Mouse (Mus musculus) forebrain, embryonic 13.5 days (tissue): ENCODE data around the gene Zfp664. TPM values are rescaled to one million over a fixed set of nuclear protein-coding genes. Genes with fewer than 3 reads are reported as not detected.

Source experiments
- ATAC-seq: fragments of 200-750 bp; cut with Nextera tagmentation; 2 replicates; pipeline ENCODE4 v1.8.0; 2017
- H3K27ac ChIP-seq: fragments of 300-500 bp; sonication (generic); 2 replicates; pipeline ENCODE4 v1.5.1; 2015; ENCODE audit warnings: inconsistent platforms, mild to moderate bottlenecking, moderate library complexity
- H3K27me3 ChIP-seq: fragments of 300-500 bp; sonication (generic); 2 replicates; pipeline ENCODE4 v1.6.1; 2015; ENCODE audit warnings: mild to moderate bottlenecking, inconsistent platforms
- H3K36me3 ChIP-seq: fragments of 300-500 bp; sonication (generic); 2 replicates; pipeline ENCODE4 v1.6.1; 2015; ENCODE audit warnings: mild to moderate bottlenecking, inconsistent platforms; ENCODE audit not compliant: poor library complexity, severe bottlenecking
- H3K4me1 ChIP-seq: fragments of 300-500 bp; sonication (generic); 2 replicates; pipeline ENCODE4 v1.6.1; 2015; ENCODE audit warnings: inconsistent platforms
- H3K4me2 ChIP-seq: fragments of 300-500 bp; sonication (generic); 2 replicates; pipeline ENCODE4 v1.6.1; 2015; ENCODE audit warnings: inconsistent platforms, mild to moderate bottlenecking, moderate library complexity
- H3K4me3 ChIP-seq: fragments of 300-500 bp; sonication (generic); 2 replicates; pipeline ENCODE4 v1.5.1; 2015; ENCODE audit warnings: mild to moderate bottlenecking, inconsistent platforms
- H3K9ac ChIP-seq: fragments of 300-500 bp; sonication (generic); 2 replicates; pipeline ENCODE4 v1.6.1; 2015; ENCODE audit warnings: mild to moderate bottlenecking, inconsistent platforms
- H3K9me3 ChIP-seq: fragments of 300-500 bp; sonication (generic); replicated peaks from 2 replicates; pipeline ENCODE4 v1.6.1; 2016; ENCODE audit warnings: inconsistent platforms
- WGBS: fragments of 180-500 bp; shearing (Covaris S2); methylation state at CpG from one replicate; pipeline ENCODE4 v1.1.7; 2015; 5-methylcytosine and 5-hydroxymethylcytosine counted together
- polyA plus RNA-seq: library from polyadenylated mRNA; unstranded; fragments of >200 nt; fragmentation: Nextera tagmentation; extraction: Ambion mirVana; gene quantifications from 2 replicates; pipeline ENCODE4 v1.2.1, GENCODE M21; 2015

Zfp664 gene
- 148 and 168 TPM in 2 replicates for polyA plus RNA-seq

GRCm38 (mm10) chr5:124862013-124862866 lies at the start of gene Zfp664, which contains the start of gene Ccdc92:
Gene Zfp664 (plus strand): TSS chr5:124862691.
Gene Ccdc92 (minus strand): TSS chr5:124862424.
- peak within 1 kb of the TSS; percentile 96 for H3K27ac ChIP-seq
- H3K27me3 ChIP-seq: no peaks in the 10 kb centered on the region
- no peaks in the 10 kb centered on the region for H3K9me3 ChIP-seq
- peak within 1 kb of the TSS; percentile 98 for H3K9ac ChIP-seq
- peak within 1 kb of the TSS; percentile 83 for H3K4me3 ChIP-seq
- peaks cover 53% of the 10 kb centered on the region for H3K4me1 ChIP-seq
- WGBS: under 1% methylated on average over 87 of the region's 103 CpGs
- peaks cover 12% of the 10 kb centered on the region; the same call in 1 of the 2 replicates for H3K36me3 ChIP-seq
- ATAC-seq: peak; percentile 90
- H3K4me2 ChIP-seq: peak within 1 kb of the TSS; percentile 98

- 64% methylated on average over 5 of the region's 5 CpGs for WGBS
- no peak overlapping the region for H3K4me2 ChIP-seq
- H3K9ac ChIP-seq: no peak overlapping the region
- peaks cover 6% of the 10 kb centered on the region; the same call in 1 of the 2 replicates for H3K9me3 ChIP-seq
- no peak for ATAC-seq
- no peaks in the 10 kb centered on the region for H3K4me1 ChIP-seq
- no peaks in the 10 kb centered on the region for H3K27me3 ChIP-seq
- no peak overlapping the region for H3K4me3 ChIP-seq
- no peak overlapping the region for H3K27ac ChIP-seq
- H3K36me3 ChIP-seq: no peaks in the 10 kb centered on the region
Measured at GRCm38 (mm10) chr5:124814797-124815196, 47.7 kb upstream of the Zfp664 start.

GRCm38 (mm10) chr5:124817050-124817449 lies 45.4 kb upstream of the Zfp664 start:
- H3K9ac ChIP-seq: no peak overlapping the region
- no peak overlapping the region for H3K4me3 ChIP-seq
- ATAC-seq: no peak
- peaks cover 6% of the 10 kb centered on the region; the same call in 1 of the 2 replicates for H3K9me3 ChIP-seq
- no peaks in the 10 kb centered on the region for H3K36me3 ChIP-seq
- no peaks in the 10 kb centered on the region for H3K4me1 ChIP-seq
- no peak overlapping the region for H3K27ac ChIP-seq
- H3K4me2 ChIP-seq: no peak overlapping the region
- no peaks in the 10 kb centered on the region for H3K27me3 ChIP-seq
- 83% methylated on average over 15 of the region's 15 CpGs for WGBS

GRCm38 (mm10) chr5:124822128-124822894 lies 40.2 kb upstream of the Zfp664 start:
- H3K9ac ChIP-seq: no peak overlapping the region
- WGBS: 83% methylated on average over 18 of the region's 18 CpGs
- H3K27ac ChIP-seq: no peak overlapping the region
- no peaks in the 10 kb centered on the region for H3K4me1 ChIP-seq
- ATAC-seq: no peak
- H3K36me3 ChIP-seq: no peaks in the 10 kb centered on the region
- H3K4me2 ChIP-seq: no peak overlapping the region
- no peak overlapping the region for H3K4me3 ChIP-seq
- peaks cover 6% of the 10 kb centered on the region; the same call in 1 of the 2 replicates for H3K9me3 ChIP-seq
- no peaks in the 10 kb centered on the region for H3K27me3 ChIP-seq

- Histone ChIP-seq H3K27me3 (no peaks in the 10 kb centered on the region), H3K4me2 (no peak overlapping the region), H3K9me3 (no peaks in the 10 kb centered on the region), H3K36me3 (peaks cover 27% of the 10 kb centered on the region), H3K27ac (no peak overlapping the region), H3K9ac (no peak overlapping the region), H3K4me1 (no peaks in the 10 kb centered on the region), H3K4me3 (no peak overlapping the region)
- WGBS: 94% methylated on average over 12 of the region's 12 CpGs
- no peak for ATAC-seq
Measured at GRCm38 (mm10) chr5:124830331-124830730, 32.2 kb upstream of the Zfp664 start.

DNA sequence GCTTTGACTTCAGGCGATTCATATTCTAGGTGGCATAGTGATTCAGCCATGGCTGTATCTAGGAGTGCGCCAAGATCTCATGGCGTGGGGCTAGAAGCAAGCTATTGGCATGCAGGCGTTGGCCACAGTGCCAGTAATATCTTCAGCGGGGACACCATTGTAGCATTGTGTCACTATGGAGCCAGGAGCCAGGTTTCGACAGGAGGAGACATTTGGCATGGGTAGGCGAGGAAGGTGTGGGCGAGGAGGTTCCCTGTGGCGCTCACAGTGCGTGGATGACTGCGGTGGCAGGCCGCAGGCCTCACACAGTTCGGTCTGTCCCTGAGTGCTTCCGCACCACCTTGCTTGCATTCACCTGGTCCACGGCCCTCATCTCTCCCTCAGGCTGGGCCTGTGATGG lies 27.3 kb upstream of the Zfp664 start:
- H3K4me1 ChIP-seq: no peaks in the 10 kb centered on the region
- no peak for ATAC-seq
- H3K9me3 ChIP-seq: no peaks in the 10 kb centered on the region
- no peak overlapping the region for H3K4me3 ChIP-seq
- H3K27ac ChIP-seq: no peak overlapping the region
- peaks cover 68% of the 10 kb centered on the region for H3K36me3 ChIP-seq
- no peak overlapping the region for H3K4me2 ChIP-seq
- no peaks in the 10 kb centered on the region for H3K27me3 ChIP-seq
- WGBS: 96% methylated on average over 15 of the region's 15 CpGs
- H3K9ac ChIP-seq: no peak overlapping the region

DNA sequence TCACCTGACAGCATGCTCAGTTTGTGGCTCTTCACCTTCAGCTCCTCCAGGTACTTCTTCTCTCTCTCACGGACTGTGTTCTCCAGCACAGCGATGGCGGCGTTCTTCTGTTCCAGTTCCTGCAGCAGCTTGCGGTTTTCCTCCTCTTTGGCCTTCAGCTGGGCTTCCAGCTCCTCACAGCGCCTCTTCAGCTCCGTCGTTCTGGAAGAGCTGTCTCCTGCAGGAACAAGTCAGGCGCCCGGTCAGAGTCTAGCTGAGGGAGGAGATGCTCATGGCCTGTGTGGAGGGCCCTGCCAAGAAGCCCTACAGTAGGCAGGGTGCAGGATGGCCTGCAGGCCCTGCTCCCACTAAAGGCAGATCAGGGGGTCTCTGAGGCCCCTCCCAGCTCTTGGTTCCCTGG lies 26.4 kb upstream of the Zfp664 start:
- no peak overlapping the region for H3K27ac ChIP-seq
- peaks cover 68% of the 10 kb centered on the region for H3K36me3 ChIP-seq
- ATAC-seq: no peak
- H3K9ac ChIP-seq: no peak overlapping the region
- peaks cover 8% of the 10 kb centered on the region for H3K4me1 ChIP-seq
- H3K9me3 ChIP-seq: no peaks in the 10 kb centered on the region
- no peak overlapping the region for H3K4me3 ChIP-seq
- 97% methylated on average over 10 of the region's 10 CpGs for whole genome bisulfite sequencing
- no peaks in the 10 kb centered on the region for H3K27me3 ChIP-seq
- H3K4me2 ChIP-seq: no peak overlapping the region

GRCm38 (mm10) chr5:124836621-124837020 lies 25.9 kb upstream of the Zfp664 start:
- H3K9ac ChIP-seq: no peak overlapping the region
- no peak overlapping the region for H3K4me2 ChIP-seq
- ATAC-seq: no peak
- H3K36me3 ChIP-seq: peaks cover 68% of the 10 kb centered on the region
- 86% methylated on average over 4 of the region's 4 CpGs for WGBS
- H3K27ac ChIP-seq: no peak overlapping the region
- H3K9me3 ChIP-seq: no peaks in the 10 kb centered on the region
- no peak overlapping the region for H3K4me3 ChIP-seq
- H3K4me1 ChIP-seq: peaks cover 12% of the 10 kb centered on the region
- H3K27me3 ChIP-seq: no peaks in the 10 kb centered on the region

GRCm38 (mm10) chr5:124840202-124840601 lies 22.3 kb upstream of the Zfp664 start:
- Histone ChIP-seq H3K4me3 (no peak overlapping the region), H3K27me3 (no peaks in the 10 kb centered on the region), H3K4me1 (peaks cover 12% of the 10 kb centered on the region), H3K27ac (peak overlapping the region; percentile 5; the same call in 1 of the 2 replicates), H3K36me3 (peaks cover 42% of the 10 kb centered on the region), H3K4me2 (no peak overlapping the region), H3K9me3 (no peaks in the 10 kb centered on the region), H3K9ac (no peak overlapping the region)
- 88% methylated on average over 7 of the region's 7 CpGs for WGBS
- ATAC-seq: no peak

DNA sequence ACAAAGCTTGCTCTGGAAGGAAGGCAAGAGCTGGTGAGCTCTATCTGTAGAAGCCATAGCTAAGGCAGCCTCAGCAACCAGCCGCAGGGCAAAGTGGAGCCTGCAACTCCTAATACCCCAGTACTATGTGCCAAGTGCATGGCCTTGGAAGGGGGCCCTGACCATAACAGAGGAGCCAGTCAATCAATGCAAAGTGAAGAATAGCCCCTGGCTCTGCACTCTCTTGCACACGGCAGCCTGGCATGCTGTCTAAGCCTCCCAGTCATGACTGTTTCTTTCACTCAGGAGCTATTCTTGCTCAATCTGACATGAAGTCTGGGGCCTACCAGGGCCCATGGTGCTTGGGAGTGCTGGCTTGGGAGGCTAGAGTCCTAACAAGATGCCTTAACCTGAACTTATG lies 21.8 kb upstream of the Zfp664 start:
- Histone ChIP-seq H3K27ac (peak overlapping the region; percentile 5), H3K4me2 (no peak overlapping the region), H3K9me3 (no peaks in the 10 kb centered on the region), H3K4me3 (no peak overlapping the region), H3K4me1 (peaks cover 12% of the 10 kb centered on the region), H3K36me3 (peaks cover 38% of the 10 kb centered on the region), H3K9ac (no peak overlapping the region), H3K27me3 (no peaks in the 10 kb centered on the region)
- WGBS: 57% methylated on average over 2 of the region's 2 CpGs
- ATAC-seq: peak; percentile 86

DNA sequence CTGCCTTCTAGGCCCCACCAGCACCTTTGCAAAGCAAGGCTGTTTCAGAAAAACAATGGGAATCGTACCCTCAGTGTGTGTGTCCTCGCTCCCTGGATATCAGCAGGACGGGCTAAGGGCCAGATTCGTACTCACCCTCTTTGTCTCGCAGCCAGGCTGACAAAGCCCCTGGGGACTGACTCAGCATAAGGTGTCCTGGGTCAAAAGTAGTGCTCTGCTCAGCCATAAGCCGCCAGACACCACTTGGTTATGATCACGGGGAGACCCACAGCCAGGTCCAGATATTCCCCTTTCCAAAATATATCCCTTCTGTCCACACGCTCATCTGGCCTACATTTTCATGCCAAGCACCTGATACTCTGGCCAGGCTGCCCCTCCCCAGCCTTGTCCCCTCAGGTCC lies 19.1 kb upstream of the Zfp664 start:
- WGBS: 65% methylated on average over 8 of the region's 8 CpGs
- H3K4me3 ChIP-seq: no peak overlapping the region
- no peak overlapping the region for H3K27ac ChIP-seq
- H3K4me2 ChIP-seq: no peak overlapping the region
- H3K4me1 ChIP-seq: peaks cover 12% of the 10 kb centered on the region
- H3K36me3 ChIP-seq: peaks cover 11% of the 10 kb centered on the region; the same call in 1 of the 2 replicates
- H3K9ac ChIP-seq: no peak overlapping the region
- no peaks in the 10 kb centered on the region for H3K9me3 ChIP-seq
- H3K27me3 ChIP-seq: no peaks in the 10 kb centered on the region
- no peak for ATAC-seq

- Histone ChIP-seq H3K9me3 (no peaks in the 10 kb centered on the region), H3K4me1 (peaks cover 12% of the 10 kb centered on the region), H3K9ac (no peak overlapping the region), H3K4me2 (no peak overlapping the region), H3K27ac (no peak overlapping the region), H3K4me3 (no peak overlapping the region), H3K36me3 (no peaks in the 10 kb centered on the region), H3K27me3 (no peaks in the 10 kb centered on the region)
- ATAC-seq: no peak
- 85% methylated on average over 4 of the region's 4 CpGs for WGBS
Measured at GRCm38 (mm10) chr5:124844929-124845328, 17.6 kb upstream of the Zfp664 start.
